Mouse (Mus musculus) midbrain, embryonic 13.5 days (tissue): ENCODE measurements around the gene Abhd2. TPM values are rescaled to one million over a fixed set of nuclear protein-coding genes. Genes with fewer than 3 reads are reported as not detected.

Experiments used
- ATAC-seq: fragments of 200-750 bp; cut with Nextera tagmentation; 2 replicates; pipeline ENCODE4 v1.8.0; 2017; ENCODE audit warnings: mild to moderate bottlenecking, moderate TSS enrichment, moderate library complexity
- H3K27ac ChIP-seq: fragments of 300-500 bp; sonication (generic); 2 replicates; pipeline ENCODE4 v1.5.1; 2015; ENCODE audit warnings: inconsistent platforms, mild to moderate bottlenecking, moderate library complexity
- H3K27me3 ChIP-seq: fragments of 300-500 bp; sonication (generic); 2 replicates; pipeline ENCODE4 v1.6.1; 2015; ENCODE audit warnings: mild to moderate bottlenecking, inconsistent platforms
- H3K36me3 ChIP-seq: fragments of 300-500 bp; sonication (generic); 2 replicates; pipeline ENCODE4 v1.6.1; 2015; ENCODE audit warnings: mild to moderate bottlenecking, inconsistent platforms
- H3K4me1 ChIP-seq: fragments of 300-500 bp; sonication (generic); replicated peaks from 2 replicates; pipeline ENCODE4 v1.6.1; 2015; ENCODE audit warnings: inconsistent platforms
- H3K4me2 ChIP-seq: fragments of 300-500 bp; sonication (generic); replicated peaks from 2 replicates; pipeline ENCODE4 v1.6.1; 2015; ENCODE audit warnings: moderate library complexity, mild to moderate bottlenecking, inconsistent platforms
- H3K4me3 ChIP-seq: fragments of 300-500 bp; sonication (generic); replicated peaks from 2 replicates; pipeline ENCODE4 v1.5.1; 2015; ENCODE audit warnings: mild to moderate bottlenecking, inconsistent platforms
- H3K9ac ChIP-seq: fragments of 300-500 bp; sonication (generic); replicated peaks from 2 replicates; pipeline ENCODE4 v1.6.1; 2015; ENCODE audit warnings: mild to moderate bottlenecking, inconsistent platforms
- H3K9me3 ChIP-seq: fragments of 300-500 bp; sonication (generic); 2 replicates; pipeline ENCODE4 v1.6.1; 2016; ENCODE audit warnings: mild to moderate bottlenecking, inconsistent platforms
- WGBS: fragments of 180-500 bp; shearing (Covaris S2); methylation state at CpG from one replicate; pipeline ENCODE4 v1.1.7; 2015; 5-methylcytosine and 5-hydroxymethylcytosine counted together
- polyA plus RNA-seq: library from polyadenylated mRNA; unstranded; fragments of >200 nt; fragmentation: Nextera tagmentation; extraction: Ambion mirVana; gene quantifications from 2 replicates; pipeline ENCODE4 v1.2.1, GENCODE M21; 2015

Gene Abhd2
- polyA plus RNA-seq, 1 experiment from 2014 or later = 16.5 TPM

DNA sequence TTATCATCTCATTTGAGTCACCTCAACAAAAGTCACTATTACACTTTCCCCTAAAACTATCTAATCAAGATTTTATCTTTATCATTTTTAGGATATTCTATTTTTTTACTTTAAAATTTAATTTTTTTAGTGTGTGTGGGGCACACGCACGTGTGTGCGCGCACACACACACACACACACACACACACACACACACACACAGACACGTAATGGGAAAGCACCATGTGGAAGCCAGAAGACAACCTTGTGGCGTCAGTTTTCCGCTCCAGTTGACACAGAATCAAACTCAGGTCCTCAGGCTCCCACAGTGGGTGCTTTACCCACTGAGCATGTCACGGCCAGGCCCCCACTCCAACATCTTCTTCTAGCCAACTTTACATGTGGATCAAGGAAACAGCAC is 4.1 kb upstream of the Abhd2 start:
- Histone ChIP-seq H3K4me3 (no peak overlapping the region), H3K36me3 (no peaks in the 10 kb centered on the region), H3K4me1 (peaks cover 14% of the 10 kb centered on the region), H3K27ac (no peak overlapping the region), H3K27me3 (no peaks in the 10 kb centered on the region), H3K4me2 (no peak overlapping the region), H3K9me3 (no peaks in the 10 kb centered on the region), H3K9ac (no peak overlapping the region)
- WGBS = 92% methylated on average over 8 of the region's 8 CpGs
- no peak for ATAC-seq

DNA sequence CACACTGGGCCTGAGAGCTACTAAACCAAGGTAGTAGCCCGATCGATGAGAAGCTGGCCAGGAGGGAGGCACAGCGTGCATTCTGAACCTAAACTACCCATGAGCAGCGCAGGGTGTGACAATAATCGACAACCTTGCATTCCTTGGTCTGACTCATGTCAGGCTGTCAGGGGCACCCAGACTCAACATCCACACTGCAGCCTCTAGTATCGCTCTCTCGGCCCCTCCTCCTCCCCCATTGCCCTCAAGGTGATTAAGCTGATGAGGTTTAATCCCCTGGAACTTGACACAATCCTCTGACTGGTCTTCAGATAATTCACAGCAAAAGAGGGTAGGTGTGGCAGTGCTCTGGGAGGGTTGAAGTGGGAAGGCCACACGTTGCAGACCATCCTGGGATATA is 3.6 kb upstream of the Abhd2 start:
- H3K4me2 ChIP-seq = no peak overlapping the region
- WGBS = 44% methylated on average over 8 of the region's 8 CpGs
- no peaks in the 10 kb centered on the region for H3K27me3 ChIP-seq
- H3K9me3 ChIP-seq = no peaks in the 10 kb centered on the region
- no peak for ATAC-seq
- H3K9ac ChIP-seq = no peak overlapping the region
- H3K4me1 ChIP-seq = peaks cover 20% of the 10 kb centered on the region
- H3K36me3 ChIP-seq = no peaks in the 10 kb centered on the region
- H3K4me3 ChIP-seq = no peak overlapping the region
- no peak overlapping the region for H3K27ac ChIP-seq

DNA sequence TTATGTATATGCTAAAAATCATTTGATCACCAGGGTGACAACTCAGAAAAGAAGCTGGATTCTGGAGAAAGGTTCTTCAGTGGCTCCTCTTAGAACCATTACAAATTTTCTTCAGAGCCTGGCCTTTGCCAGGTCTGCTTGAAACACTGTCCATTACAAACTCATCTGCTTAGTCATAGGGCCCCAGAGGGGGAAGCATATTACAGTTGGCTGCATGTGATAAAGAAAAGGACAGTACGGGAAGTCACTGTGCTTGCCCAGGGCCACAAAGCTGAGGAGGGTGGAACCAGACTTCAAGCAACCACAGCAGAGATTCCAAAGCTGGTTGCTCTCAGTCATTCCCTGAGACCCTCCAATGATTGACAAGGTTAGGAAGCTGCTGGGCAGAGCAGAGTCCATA is 3.1 kb upstream of the Abhd2 start:
- no peak for ATAC-seq
- H3K9ac ChIP-seq = no peak overlapping the region
- 88% methylated on average over 1 of the region's 1 CpGs for WGBS
- H3K27ac ChIP-seq = no peak overlapping the region
- H3K4me1 ChIP-seq = peaks cover 24% of the 10 kb centered on the region
- H3K36me3 ChIP-seq = no peaks in the 10 kb centered on the region
- H3K27me3 ChIP-seq = no peaks in the 10 kb centered on the region
- H3K4me2 ChIP-seq = no peak overlapping the region
- H3K4me3 ChIP-seq = no peak overlapping the region
- H3K9me3 ChIP-seq = no peaks in the 10 kb centered on the region

DNA sequence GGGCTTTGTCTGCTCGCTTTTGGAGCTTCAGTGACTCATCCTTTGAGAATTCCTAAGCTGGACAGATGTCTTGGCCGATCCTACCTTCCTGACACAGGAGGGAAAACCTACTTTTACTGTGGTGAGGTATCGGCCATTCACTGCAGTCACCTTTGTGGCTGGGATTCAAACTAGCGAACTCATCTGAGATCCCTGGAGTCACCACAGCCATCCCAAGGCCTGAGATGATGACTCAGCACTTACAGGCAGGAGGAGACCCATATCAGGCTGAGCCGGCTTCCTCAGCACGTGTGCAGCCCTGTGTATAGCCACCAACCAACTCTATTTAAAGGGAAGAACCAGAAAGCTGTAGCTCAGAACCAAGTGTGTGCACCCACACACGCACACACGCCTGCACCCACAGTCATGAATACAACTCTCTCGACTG is 2.0 kb upstream of the Abhd2 start:
- H3K9me3 ChIP-seq = no peaks in the 10 kb centered on the region
- 86% methylated on average over 9 of the region's 9 CpGs for WGBS
- H3K36me3 ChIP-seq = no peaks in the 10 kb centered on the region
- no peak overlapping the region for H3K4me3 ChIP-seq
- H3K9ac ChIP-seq = no peak overlapping the region
- ATAC-seq = no peak
- no peak overlapping the region for H3K4me2 ChIP-seq
- peaks cover 35% of the 10 kb centered on the region for H3K4me1 ChIP-seq
- no peaks in the 10 kb centered on the region for H3K27me3 ChIP-seq
- no peak overlapping the region for H3K27ac ChIP-seq

DNA sequence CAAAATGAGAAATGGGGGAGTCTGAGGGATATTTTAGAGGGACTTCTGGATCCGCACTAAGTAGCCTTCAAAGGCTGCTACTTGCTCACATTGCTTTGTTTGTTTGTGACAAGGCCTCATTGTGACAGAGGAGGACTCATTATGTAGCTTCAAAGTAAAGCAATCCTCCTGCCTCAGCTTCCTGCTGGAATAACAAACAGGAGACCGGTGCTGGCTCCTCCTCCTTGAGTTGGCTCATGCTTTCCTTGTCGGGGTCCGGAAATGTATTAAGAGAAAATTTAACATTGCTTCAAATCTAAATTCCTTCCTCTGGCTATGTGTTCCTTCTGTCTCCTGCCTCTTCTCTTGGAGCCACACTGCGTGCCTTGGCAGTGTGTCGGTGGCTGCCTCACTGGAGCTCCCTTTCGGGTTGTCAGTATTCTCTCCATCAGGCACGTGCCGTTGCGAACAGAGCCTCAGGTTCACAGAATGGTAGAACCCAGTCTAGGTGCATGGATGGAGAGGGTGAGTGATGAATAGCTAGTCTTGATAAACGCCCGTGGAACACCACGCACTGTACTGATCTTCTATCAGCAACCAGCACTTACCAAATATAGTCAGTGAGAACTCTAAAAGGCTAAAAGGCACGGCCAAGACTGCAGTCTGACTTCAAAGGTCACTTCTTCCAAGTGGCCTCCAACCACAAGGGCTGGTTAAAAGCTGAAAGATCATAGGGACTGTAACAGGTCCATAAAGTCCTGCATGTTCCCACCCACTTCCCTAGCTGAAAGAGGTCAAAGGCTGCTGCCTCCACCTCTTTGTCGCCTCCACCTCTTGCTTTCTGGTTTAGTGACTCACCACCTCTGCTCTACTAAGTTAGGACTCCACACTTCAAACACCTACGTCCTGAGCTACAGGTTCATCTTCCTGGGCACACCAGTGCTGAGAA is 874 bp upstream of the Abhd2 start:
- H3K9me3 ChIP-seq = no peaks in the 10 kb centered on the region
- no peak for ATAC-seq
- no peaks in the 10 kb centered on the region for H3K36me3 ChIP-seq
- H3K4me2 ChIP-seq = peak overlapping the region; percentile 55
- no peaks in the 10 kb centered on the region for H3K27me3 ChIP-seq
- H3K27ac ChIP-seq = peak overlapping the region; percentile 30; the same call in 1 of the 2 replicates
- 84% methylated on average over 16 of the region's 16 CpGs for WGBS
- H3K4me1 ChIP-seq = peaks cover 47% of the 10 kb centered on the region
- no peak overlapping the region for H3K9ac ChIP-seq
- H3K4me3 ChIP-seq = peak overlapping the region; percentile 36

- ATAC-seq = no peak
- H3K27ac ChIP-seq = peak overlapping the region; percentile 89
- H3K4me1 ChIP-seq = peaks cover 57% of the 10 kb centered on the region
- no peaks in the 10 kb centered on the region for H3K27me3 ChIP-seq
- peak overlapping the region; percentile 90 for H3K9ac ChIP-seq
- H3K4me2 ChIP-seq = peak overlapping the region; percentile 81
- H3K4me3 ChIP-seq = peak overlapping the region; percentile 82
- no peaks in the 10 kb centered on the region for H3K9me3 ChIP-seq
- 16% methylated on average over 15 of the region's 15 CpGs for WGBS
- H3K36me3 ChIP-seq = no peaks in the 10 kb centered on the region
These were observed 906 bp downstream of the Abhd2 start for GRCm38 (mm10) chr7:79273738-79274472.

DNA sequence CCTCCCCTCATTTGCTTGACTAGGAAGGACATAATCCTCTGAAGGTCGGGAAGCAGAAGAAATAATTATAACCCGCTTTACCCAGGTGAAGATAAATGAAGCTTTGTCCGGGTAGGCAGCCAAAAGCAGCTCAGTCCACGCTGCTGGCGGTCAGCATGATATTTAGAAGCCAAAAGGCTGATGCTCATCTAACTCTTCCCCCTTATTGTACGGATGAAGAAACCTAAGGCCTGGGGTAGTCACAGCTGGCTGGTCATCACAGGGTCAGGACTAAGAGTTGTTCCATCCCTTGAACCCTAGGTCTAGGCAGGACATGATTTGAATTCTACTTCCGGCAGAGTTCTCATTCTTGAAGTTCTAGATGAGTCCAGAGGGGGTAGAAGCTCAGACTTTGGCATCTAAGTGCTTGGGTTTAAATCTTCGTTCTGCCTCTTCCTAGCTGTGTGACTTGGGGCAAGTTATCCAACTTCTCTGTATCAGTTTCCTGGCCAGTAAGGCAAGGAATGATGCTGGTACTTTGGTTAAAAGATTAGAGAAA is 1.5 kb downstream of the Abhd2 start:
- Histone ChIP-seq H3K36me3 (no peaks in the 10 kb centered on the region), H3K4me2 (peak overlapping the region; percentile 81), H3K4me3 (peak overlapping the region; percentile 82), H3K27me3 (no peaks in the 10 kb centered on the region), H3K9ac (peak overlapping the region; percentile 90), H3K9me3 (no peaks in the 10 kb centered on the region), H3K4me1 (peaks cover 58% of the 10 kb centered on the region), H3K27ac (no peak overlapping the region)
- ATAC-seq = no peak
- WGBS = 77% methylated on average over 8 of the region's 8 CpGs

DNA sequence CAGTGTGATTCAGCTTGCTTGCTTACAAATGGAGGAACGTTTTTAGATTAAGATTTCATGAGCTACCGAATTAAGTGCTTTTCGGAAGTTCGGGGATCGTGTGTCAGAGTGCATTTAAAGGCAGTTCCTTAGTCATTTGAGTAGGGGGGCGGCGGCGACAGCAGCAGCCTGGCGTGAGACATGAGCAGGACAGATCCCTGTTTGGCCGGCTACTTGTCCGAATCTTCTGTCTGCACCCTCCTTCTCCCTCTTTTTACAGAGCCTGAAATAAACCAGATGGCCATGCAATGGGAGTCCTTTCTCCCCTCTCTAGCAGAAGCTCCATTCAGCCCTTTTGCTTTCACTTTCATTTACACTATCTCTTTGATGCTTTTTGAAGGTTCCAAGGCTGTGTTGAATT is 2.3 kb downstream of the Abhd2 start:
- Histone ChIP-seq H3K4me3 (peak overlapping the region; percentile 82), H3K36me3 (no peaks in the 10 kb centered on the region), H3K4me2 (peak overlapping the region; percentile 81), H3K4me1 (peaks cover 60% of the 10 kb centered on the region), H3K9me3 (no peaks in the 10 kb centered on the region), H3K27me3 (no peaks in the 10 kb centered on the region), H3K9ac (peak overlapping the region; percentile 52), H3K27ac (no peak overlapping the region)
- 38% methylated on average over 11 of the region's 11 CpGs for WGBS
- ATAC-seq = no peak

GRCm38 (mm10) chr7:79278432-79278831 is 5.4 kb downstream of the Abhd2 start:
- Histone ChIP-seq H3K9ac (no peak overlapping the region), H3K4me1 (peaks cover 77% of the 10 kb centered on the region), H3K27me3 (no peaks in the 10 kb centered on the region), H3K36me3 (no peaks in the 10 kb centered on the region), H3K9me3 (no peaks in the 10 kb centered on the region), H3K4me3 (no peak overlapping the region), H3K4me2 (no peak overlapping the region), H3K27ac (no peak overlapping the region)
- 84% methylated on average over 13 of the region's 13 CpGs for WGBS
- no peak for ATAC-seq

DNA sequence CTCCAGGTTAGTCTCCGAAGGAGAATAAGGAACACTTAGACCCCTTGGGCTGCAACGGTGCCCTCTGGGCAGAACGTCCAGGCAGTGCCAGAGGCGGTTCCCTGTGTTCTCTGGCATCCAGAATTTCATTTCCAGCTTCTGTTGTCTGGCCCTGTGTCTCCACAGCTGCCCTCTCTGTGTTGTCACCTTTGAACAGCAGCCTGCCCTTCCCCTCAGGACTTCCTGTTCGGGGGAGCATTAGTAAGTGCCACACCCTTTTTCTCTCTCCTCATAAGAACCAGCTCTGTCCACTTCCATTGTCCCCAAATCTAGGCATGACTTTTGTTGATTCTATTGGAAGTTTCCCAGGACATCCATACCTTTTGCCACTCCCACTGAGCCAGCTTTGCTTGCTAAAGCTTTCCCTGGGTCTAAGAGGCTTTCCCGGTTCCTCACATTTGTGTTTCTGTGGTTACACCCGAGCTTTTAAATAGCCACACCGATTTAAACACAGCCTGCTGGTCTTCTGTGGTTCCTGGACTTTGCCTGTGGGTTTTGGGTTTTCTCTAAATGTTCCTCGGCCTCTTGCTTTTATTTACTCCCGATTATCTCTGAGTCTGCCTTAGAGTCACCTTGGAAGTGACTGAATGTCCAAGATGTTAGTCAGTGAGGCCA is 6.5 kb downstream of the Abhd2 start:
- peak overlapping the region; percentile 45; the same call in 1 of the 2 replicates for H3K27ac ChIP-seq
- no peaks in the 10 kb centered on the region for H3K27me3 ChIP-seq
- H3K4me2 ChIP-seq = no peak overlapping the region
- peaks cover 79% of the 10 kb centered on the region for H3K4me1 ChIP-seq
- no peak for ATAC-seq
- H3K4me3 ChIP-seq = no peak overlapping the region
- H3K9ac ChIP-seq = no peak overlapping the region
- no peaks in the 10 kb centered on the region for H3K36me3 ChIP-seq
- H3K9me3 ChIP-seq = no peaks in the 10 kb centered on the region
- 77% methylated on average over 10 of the region's 10 CpGs for WGBS

GRCm38 (mm10) chr7:79282883-79283670 is 10.1 kb downstream of the Abhd2 start:
- no peaks in the 10 kb centered on the region for H3K27me3 ChIP-seq
- whole genome bisulfite sequencing = 91% methylated on average over 12 of the region's 12 CpGs
- H3K9ac ChIP-seq = no peak overlapping the region
- no peaks in the 10 kb centered on the region for H3K9me3 ChIP-seq
- no peak overlapping the region for H3K4me3 ChIP-seq
- peaks cover 61% of the 10 kb centered on the region for H3K4me1 ChIP-seq
- no peaks in the 10 kb centered on the region for H3K36me3 ChIP-seq
- ATAC-seq = no peak
- no peak overlapping the region for H3K4me2 ChIP-seq
- H3K27ac ChIP-seq = no peak overlapping the region; the same call in 1 of the 2 replicates
